Mouse (Mus musculus) embryonic fibroblast, embryonic 13.5 days (primary cell): ENCODE results near the gene Dhx38. TPM values are rescaled to one million over a fixed set of nuclear protein-coding genes. Genes with fewer than 3 reads are reported as not detected.
A peak's percentile ranks its signal among the peaks of the same experiment; 100 is the strongest.

ENCODE experiments used
- H3K27ac ChIP-seq: 2 replicates; pipeline ENCODE4 v1.5.1; 2012; ENCODE audit warnings: low read length, control low read depth, inconsistent platforms; ENCODE audit not compliant: insufficient read depth
- H3K4me1 ChIP-seq: 2 replicates; pipeline ENCODE4 v1.6.1; 2011; ENCODE audit warnings: low read length; ENCODE audit not compliant: control insufficient read depth, insufficient read depth
- H3K4me3 ChIP-seq: 2 replicates; pipeline ENCODE4 v1.5.1; 2011; ENCODE audit warnings: mild to moderate bottlenecking, control low read depth, low read length; ENCODE audit not compliant: insufficient read depth
- CTCF ChIP-seq: IDR thresholded peaks from 2 replicates; pipeline ENCODE4 v1.5.1; 2011; ENCODE audit warnings: mild to moderate bottlenecking, control low read depth, low read length, moderate library complexity, borderline replicate concordance; ENCODE audit not compliant: insufficient read depth
- POLR2A ChIP-seq: IDR thresholded peaks from 2 replicates; pipeline ENCODE4 v1.6.1; 2011; ENCODE audit warnings: low read depth, mild to moderate bottlenecking, control low read depth, low read length, moderate library complexity
- polyA plus RNA-seq: library from polyadenylated mRNA; stranded (reverse); fragments of >200 nt; gene quantifications from 2 replicates; pipeline ENCODE4 v1.2.4, GENCODE M21; 2011; ENCODE audit warnings: low read depth; ENCODE audit not compliant: missing spikeins, insufficient read length

Gene Dhx38
- polyA plus RNA-seq: 23.0 and 23.3 TPM in 2 replicates

- peak within 1 kb of the TSS; percentile 91 for H3K4me3 ChIP-seq
- TF ChIP-seq POLR2A (peak; percentile 66; the same call in 1 of the 2 replicates), CTCF (no peak)
- peaks cover 3% of the 10 kb centered on the region; the same call in 1 of the 2 replicates for H3K4me1 ChIP-seq
These were observed at the start of gene Dhx38, which contains the start of gene Txnl4b for GRCm38 (mm10) chr8:109565498-109566333. Gene Dhx38, minus strand, starts transcription at chr8:109565861. Gene Txnl4b, plus strand, starts transcription at chr8:109565892.

GRCm38 (mm10) chr8:109614243-109615210 is 48.9 kb upstream of the Dhx38 start, which contains the start of gene Pkd1l3:
Gene Pkd1l3, plus strand, starts transcription at chr8:109614517.
- Histone ChIP-seq H3K4me1 (no peaks in the 10 kb centered on the region), H3K27ac (no peak within 1 kb of the TSS), H3K4me3 (no peak within 1 kb of the TSS)
- no peak for TF ChIP-seq CTCF
- no peak for TF ChIP-seq POLR2A

More at GRCm38 (mm10) chr8:109565498-109566333, at the start of gene Dhx38, which contains the start of gene Txnl4b:
- peak within 1 kb of the TSS; percentile 81 for H3K27ac ChIP-seq

GRCm38 (mm10) chr8:109609153-109609502 is 43.5 kb upstream of the Dhx38 start:
- TF ChIP-seq POLR2A: no peak
- no peak for TF ChIP-seq CTCF
- H3K4me1 ChIP-seq: 0 out of 2 replicates have a peak, but pooled peaks cover 4% of the 10 kb centered on the region
- H3K4me3 ChIP-seq: peak overlapping the region; percentile 38
- peak overlapping the region; percentile 92 for H3K27ac ChIP-seq

GRCm38 (mm10) chr8:109608271-109609152 is 42.9 kb upstream of the Dhx38 start, which contains the start of gene Dhodh:
Gene Dhodh, minus strand, starts transcription at chr8:109608673.
- TF ChIP-seq CTCF (no peak), POLR2A (peak; percentile 93)
- Histone ChIP-seq H3K4me3 (peak within 1 kb of the TSS; percentile 76), H3K4me1 (0 out of 2 replicates have a peak, but pooled peaks cover 4% of the 10 kb centered on the region), H3K27ac (peak within 1 kb of the TSS; percentile 92)

GRCm38 (mm10) chr8:109607650-109608049 is 42.0 kb upstream of the Dhx38 start:
- Histone ChIP-seq H3K27ac (no peak overlapping the region), H3K4me3 (peak overlapping the region; percentile 76), H3K4me1 (0 out of 2 replicates have a peak, but pooled peaks cover 4% of the 10 kb centered on the region)
- TF ChIP-seq POLR2A (no peak), CTCF (no peak)

- Histone ChIP-seq H3K4me3 (no peak overlapping the region), H3K4me1 (0 out of 2 replicates have a peak, but pooled peaks cover 4% of the 10 kb centered on the region), H3K27ac (no peak overlapping the region)
- TF ChIP-seq POLR2A (no peak), CTCF (no peak)
These were observed 41.1 kb upstream of the Dhx38 start for GRCm38 (mm10) chr8:109606725-109607124.

- Histone ChIP-seq H3K4me3 (no peak overlapping the region), H3K27ac (no peak overlapping the region), H3K4me1 (no peaks in the 10 kb centered on the region)
- TF ChIP-seq CTCF (peak; percentile 95), POLR2A (no peak)
These were observed 30.2 kb upstream of the Dhx38 start for GRCm38 (mm10) chr8:109595854-109596253.

- Histone ChIP-seq H3K4me3 (no peak overlapping the region), H3K4me1 (no peaks in the 10 kb centered on the region), H3K27ac (no peak overlapping the region)
- no peak for TF ChIP-seq CTCF
- TF ChIP-seq POLR2A: no peak
These were observed 27.6 kb upstream of the Dhx38 start for GRCm38 (mm10) chr8:109593117-109593788.

- no peaks in the 10 kb centered on the region for H3K4me1 ChIP-seq
- TF ChIP-seq CTCF (no peak), POLR2A (no peak)
- H3K27ac ChIP-seq: no peak overlapping the region
- no peak overlapping the region for H3K4me3 ChIP-seq
These were observed 26.5 kb upstream of the Dhx38 start for GRCm38 (mm10) chr8:109592164-109592563.
